Mouse (Mus musculus) gastrocnemius, adult 2 months (tissue): Measurements from ENCODE around the gene Samd10. TPM values are rescaled to one million over a fixed set of nuclear protein-coding genes. Genes with fewer than 3 reads are reported as not detected.

Source experiments
- DNase-seq: peaks from one replicate; pipeline ENCODE4 v3.0.0; 2022
- H3K27ac ChIP-seq: fragments of 200-600 bp; 2 replicates; pipeline ENCODE4 v1.8.1; 2022; ENCODE audit warnings: mild to moderate bottlenecking
- H3K4me3 ChIP-seq: fragments of 200-600 bp; 2 replicates; pipeline ENCODE4 v1.8.1; 2022; ENCODE audit warnings: mild to moderate bottlenecking, moderate library complexity
- CTCF ChIP-seq: fragments of 200-600 bp; IDR thresholded peaks from 2 replicates; pipeline ENCODE4 v1.8.1; 2022; ENCODE audit warnings: antibody characterized with exemption, mild to moderate bottlenecking, moderate library complexity
- intact Hi-C: fragments of 180-260 bp; cut with DNase I; formaldehyde crosslinking; loops from one replicate; pipeline ENCODE4 v1.15.1; 2025
- total RNA-seq, 2 experiments: library from RNA; stranded (reverse); gene quantifications; 2 replicates each; pipeline ENCODE4 v1.2.3; 2021

Gene Samd10
- total RNA-seq, 2 experiments from 2014 or later: 1.5 to 1.7 TPM

- no peak for DNase-seq
- peak overlapping the region; percentile 96 for H3K27ac ChIP-seq
- H3K4me3 ChIP-seq: peak overlapping the region; percentile 72
- intact Hi-C loops: loop anchor here (5.0 kb wide), 1 partner anchor 168 kb away; no protein-coding TSS in a partner anchor
- no peak for TF ChIP-seq CTCF
Observed at GRCm38 (mm10) chr2:181580131-181580772, 18.8 kb downstream of the Samd10 start.

GRCm38 (mm10) chr2:181579681-181580080, 19.3 kb downstream of the Samd10 start:
- H3K4me3 ChIP-seq: peak overlapping the region; percentile 72
- DNase-seq: no peak
- H3K27ac ChIP-seq: peak overlapping the region; percentile 96
- no peak for TF ChIP-seq CTCF
- intact Hi-C loops: loop anchor here (2.0 to 5.0 kb wide), 3 partner anchors 57 to 187 kb away; no protein-coding TSS in a partner anchor

- peak overlapping the region; percentile 72 for H3K4me3 ChIP-seq
- no peak for TF ChIP-seq CTCF
- H3K27ac ChIP-seq: peak overlapping the region; percentile 96
- intact Hi-C loops: loop anchor here (2.0 to 5.0 kb wide), 2 partner anchors 56 to 187 kb away; no protein-coding TSS in a partner anchor
- peak; percentile 75 for DNase-seq
Observed at GRCm38 (mm10) chr2:181578790-181579618, 20.0 kb downstream of the Samd10 start.

GRCm38 (mm10) chr2:181577981-181578581, 20.9 kb downstream of the Samd10 start:
- intact Hi-C loops: loop anchor here (2.0 to 5.0 kb wide), 2 partner anchors 55 to 186 kb away; no protein-coding TSS in a partner anchor
- H3K27ac ChIP-seq: peak overlapping the region; percentile 96
- peak overlapping the region; percentile 72 for H3K4me3 ChIP-seq
- no peak for TF ChIP-seq CTCF
- peak; percentile 66 for DNase-seq

GRCm38 (mm10) chr2:181577126-181577525, 21.9 kb downstream of the Samd10 start:
- Histone ChIP-seq H3K4me3 (peak overlapping the region; percentile 72), H3K27ac (peak overlapping the region; percentile 96)
- intact Hi-C loops: loop anchor here (5.0 kb wide), 1 partner anchor 185 kb away; no protein-coding TSS in a partner anchor
- no peak for DNase-seq
- TF ChIP-seq CTCF: no peak

- no peak for TF ChIP-seq CTCF
- DNase-seq: no peak
Observed at GRCm38 (mm10) chr2:181576613-181577012, 22.4 kb downstream of the Samd10 start.

GRCm38 (mm10) chr2:181574921-181575545, 24.0 kb downstream of the Samd10 start:
- intact Hi-C loops: loop anchor here (5.0 kb wide), 1 partner anchor 183 kb away; no protein-coding TSS in a partner anchor
- no peak overlapping the region for H3K27ac ChIP-seq
- no peak overlapping the region for H3K4me3 ChIP-seq
- no peak for TF ChIP-seq CTCF
- no peak for DNase-seq

More at GRCm38 (mm10) chr2:181576613-181577012, 22.4 kb downstream of the Samd10 start:
- H3K4me3 ChIP-seq: no peak overlapping the region; the same call in 1 of the 2 replicates
- peak overlapping the region; percentile 96; the same call in 1 of the 2 replicates for H3K27ac ChIP-seq
- intact Hi-C loops: loop anchor here (5.0 kb wide), 1 partner anchor 184 kb away; no protein-coding TSS in a partner anchor

- H3K27ac ChIP-seq: no peak overlapping the region
- no peak for TF ChIP-seq CTCF
- no peak for DNase-seq
- intact Hi-C loops: no loop called here
- H3K4me3 ChIP-seq: no peak overlapping the region
Observed at GRCm38 (mm10) chr2:181573961-181574360, 25.1 kb downstream of the Samd10 start.

- H3K27ac ChIP-seq: no peak overlapping the region
- intact Hi-C loops: no loop called here
- no peak for DNase-seq
Observed at GRCm38 (mm10) chr2:181572921-181573920, 25.8 kb downstream of the Samd10 start.

GRCm38 (mm10) chr2:181571941-181572670, 26.9 kb downstream of the Samd10 start:
- no peak for DNase-seq
- no peak for TF ChIP-seq CTCF
- Histone ChIP-seq H3K27ac (0 out of 2 replicates have a peak overlapping the region, but pooled peaks have one; percentile 44), H3K4me3 (no peak overlapping the region)
- intact Hi-C loops: no loop called here

More at GRCm38 (mm10) chr2:181572921-181573920, 25.8 kb downstream of the Samd10 start:
- H3K4me3 ChIP-seq: no peak overlapping the region
- no peak for TF ChIP-seq CTCF
